Mouse (Mus musculus) G1E (cell line): ENCODE measurements around the gene Cbx7. TPM values are rescaled to one million over a fixed set of nuclear protein-coding genes. Genes with fewer than 3 reads are reported as not detected.

ENCODE experiments used
- ATAC-seq: 2 replicates; pipeline ENCODE4 v1.8.0; 2016; ENCODE audit warnings: mild to moderate bottlenecking; ENCODE audit not compliant: insufficient number of reproducible peaks, poor library complexity, low FRiP score, severe bottlenecking; ENCODE audit errors: extremely low read depth
- DNase-seq: peaks from one replicate; pipeline ENCODE4 v3.0.0; 2012; ENCODE audit warnings: low spot score
- H3K27me3 ChIP-seq: 2 replicates; pipeline ENCODE4 v1.6.1; 2012; ENCODE audit warnings: mild to moderate bottlenecking, low read length, inconsistent platforms; ENCODE audit not compliant: insufficient read depth
- H3K36me3 ChIP-seq: replicated peaks from 2 replicates; pipeline ENCODE3; 2012; ENCODE audit warnings: mild to moderate bottlenecking, inconsistent platforms
- H3K4me1 ChIP-seq: 2 replicates; pipeline ENCODE4 v1.6.1; 2012; ENCODE audit warnings: low read depth, low read length, inconsistent platforms, mixed read lengths; ENCODE audit not compliant: insufficient read depth
- H3K4me3 ChIP-seq: 2 replicates; pipeline ENCODE4 v1.5.1; 2012; ENCODE audit warnings: low read depth, mild to moderate bottlenecking, inconsistent platforms, low read length, moderate library complexity, mixed read lengths
- H3K9me3 ChIP-seq: replicated peaks from 2 replicates; pipeline ENCODE4 v1.6.1; 2012; ENCODE audit warnings: inconsistent platforms
- CTCF ChIP-seq: IDR thresholded peaks from 2 replicates; pipeline ENCODE4 v1.5.1; 2012; ENCODE audit warnings: low read depth, low read length, inconsistent platforms, mixed read lengths
- GATA1 ChIP-seq: IDR thresholded peaks from 2 replicates; pipeline ENCODE4 v1.6.1; 2012; ENCODE audit warnings: borderline replicate concordance, low read length, inconsistent platforms, mixed read lengths
- GATA2 ChIP-seq: IDR thresholded peaks from 2 replicates; pipeline ENCODE4 v1.6.1; 2012; ENCODE audit warnings: low read depth, low read length, inconsistent platforms, borderline replicate concordance
- POLR2AphosphoS5 ChIP-seq: IDR thresholded peaks from 2 replicates; pipeline ENCODE4 v1.6.1; 2012; ENCODE audit warnings: low read depth, low read length, inconsistent platforms; ENCODE audit not compliant: insufficient replicate concordance
- TAL1 ChIP-seq: conservative IDR thresholded peaks from 2 replicates; pipeline ENCODE4 v1.6.1; 2012; ENCODE audit warnings: low read depth, low read length, inconsistent platforms, mixed read lengths
- polyA plus RNA-seq: library from polyadenylated mRNA; stranded (reverse); fragments of >175 nt; gene quantifications from 2 replicates; pipeline ENCODE4 v1.2.3, GENCODE M21; 2012
- total RNA-seq, 2 experiments: library from RNA; stranded (forward) in 1 of 2; stranded (reverse) in 1 of 2; fragments of 200-1000 nt in 1 of 2; fragments of >200 nt in 1 of 2; fragmentation: Nextera tagmentation in 1 of 2; gene quantifications; 2 replicates each; pipeline ENCODE4 v1.2.3; 2014 to 2017

Gene Cbx7
- total and polyA plus RNA-seq, 3 experiments, result 2.7 to 9.5 (median 8.4) TPM

DNA sequence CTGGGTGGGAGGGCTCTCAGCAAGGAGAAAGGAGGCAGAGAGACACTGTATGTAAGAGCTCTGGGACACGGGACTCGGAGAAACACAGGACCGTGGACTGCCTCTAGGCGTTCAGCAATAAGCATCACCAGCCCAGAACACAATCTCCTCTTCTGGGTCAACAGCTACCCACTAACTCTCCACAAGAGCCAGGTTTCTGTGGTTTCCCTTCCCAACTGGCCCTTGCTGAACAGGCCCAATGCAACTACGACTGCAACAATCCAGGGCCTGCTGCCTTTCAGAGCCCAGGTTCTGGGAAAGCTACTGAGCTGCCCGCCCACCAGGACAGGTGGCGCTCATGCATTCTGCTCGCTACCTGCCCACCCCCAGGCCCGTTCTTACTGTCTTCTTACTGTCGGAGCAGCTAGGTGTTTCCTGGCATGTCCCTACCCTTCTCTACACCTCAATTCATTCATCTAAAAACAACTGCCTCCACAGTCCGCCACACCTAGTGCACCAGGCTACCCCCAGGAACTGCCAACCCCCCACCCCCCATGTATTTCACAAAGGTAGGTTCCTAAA is 44.0 kb downstream of the Cbx7 start:
- Histone ChIP-seq H3K4me3 (peak overlapping the region; percentile 72; the same call in 1 of the 2 replicates), H3K4me1 (peaks cover 43% of the 10 kb centered on the region), H3K36me3 (peaks cover 35% of the 10 kb centered on the region), H3K9me3 (no peaks in the 10 kb centered on the region), H3K27me3 (no peaks in the 10 kb centered on the region)
- ATAC-seq, result no peak
- TF ChIP-seq POLR2AphosphoS5 (no peak), TAL1 (no peak), CTCF (no peak)
- DNase-seq, result peak; percentile 32

DNA sequence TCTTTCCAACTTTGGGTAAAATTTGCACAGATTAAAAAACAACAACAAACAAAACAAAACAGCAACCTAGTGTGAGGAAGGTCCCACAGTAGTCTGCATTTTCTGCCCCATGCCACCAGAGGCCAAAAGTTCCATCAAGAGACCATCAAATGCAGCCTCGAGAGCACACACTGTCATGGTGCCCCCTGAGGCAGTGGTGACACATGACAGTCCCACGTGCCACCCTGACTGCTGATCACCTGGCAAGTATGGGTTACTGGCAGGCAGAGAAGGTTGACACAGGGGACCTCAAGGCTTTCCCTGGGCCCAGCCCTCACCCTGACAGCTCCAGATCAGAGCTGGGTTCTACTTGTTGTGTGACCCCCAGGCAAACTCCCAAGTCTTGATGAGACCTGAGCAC is 51.1 kb downstream of the Cbx7 start:
- H3K4me3 ChIP-seq, result no peak overlapping the region
- no peak for ATAC-seq
- no peaks in the 10 kb centered on the region for H3K27me3 ChIP-seq
- TF ChIP-seq CTCF (no peak), TAL1 (no peak), POLR2AphosphoS5 (no peak), GATA2 (no peak), GATA1 (no peak)
- no peaks in the 10 kb centered on the region for H3K4me1 ChIP-seq
- H3K36me3 ChIP-seq, result peaks cover 48% of the 10 kb centered on the region
- DNase-seq, result no peak
- H3K9me3 ChIP-seq, result no peaks in the 10 kb centered on the region

DNA sequence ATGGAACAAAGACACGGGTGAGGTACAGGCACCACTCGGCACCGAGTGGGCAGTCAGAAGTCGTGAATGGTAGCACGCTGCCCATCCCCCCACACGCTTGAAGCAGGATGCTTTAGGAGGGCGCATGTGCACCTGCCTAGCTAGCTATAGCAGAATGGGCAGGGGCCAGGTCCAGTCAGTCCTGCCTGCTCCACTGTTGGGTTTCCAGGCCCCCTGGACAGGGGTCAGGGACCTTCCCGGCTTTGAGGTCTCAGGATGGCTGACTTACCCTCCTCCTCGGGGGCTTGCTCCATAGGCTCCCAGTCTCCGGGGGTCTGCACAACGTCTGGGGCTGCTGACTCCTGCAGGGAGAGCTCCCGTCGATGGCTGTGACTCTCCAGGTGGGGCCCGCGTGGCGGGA is 52.4 kb downstream of the Cbx7 start:
- no peak for TF ChIP-seq CTCF
- no peak for TF ChIP-seq GATA2
- no peak for TF ChIP-seq TAL1
- no peak for TF ChIP-seq GATA1
- no peak for TF ChIP-seq POLR2AphosphoS5

DNA sequence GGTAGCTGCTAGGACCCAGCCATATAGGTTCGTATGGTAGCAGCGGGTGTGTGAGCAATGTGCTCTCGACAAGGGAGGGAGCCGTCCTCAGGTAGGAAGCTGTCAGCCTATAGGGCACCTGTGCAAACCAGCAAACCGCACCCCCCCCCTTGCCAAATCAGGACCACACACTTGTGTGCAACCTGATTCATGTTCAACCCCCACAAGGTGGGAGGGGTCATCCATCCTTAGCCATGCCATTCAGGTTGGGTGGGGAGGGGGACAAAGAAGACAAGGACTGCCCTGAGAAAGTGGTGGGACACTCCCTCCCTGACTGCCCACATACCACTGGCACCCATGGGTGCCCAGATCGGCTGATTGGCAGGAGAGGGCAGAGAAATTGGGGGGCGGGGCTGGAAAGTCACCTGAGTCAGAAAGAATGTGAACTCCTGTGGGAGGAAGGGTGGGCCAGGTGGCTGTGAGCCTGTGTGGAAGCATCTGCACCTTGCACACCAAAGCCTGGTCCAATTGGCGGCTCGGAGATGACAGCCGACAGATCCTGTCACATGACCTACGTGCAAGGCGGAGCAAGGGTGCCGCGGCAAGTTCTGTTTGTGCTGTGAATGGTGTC is 53.7 kb downstream of the Cbx7 start:
- DNase-seq, result no peak
- 0 out of 2 replicates have a peak, but pooled peaks cover 3% of the 10 kb centered on the region for H3K27me3 ChIP-seq
- ATAC-seq, result no peak
- H3K9me3 ChIP-seq, result no peaks in the 10 kb centered on the region
- H3K4me3 ChIP-seq, result no peak overlapping the region
- H3K36me3 ChIP-seq, result peaks cover 37% of the 10 kb centered on the region
- H3K4me1 ChIP-seq, result peaks cover 2% of the 10 kb centered on the region; the same call in 1 of the 2 replicates
- no peak for TF ChIP-seq GATA2
- TF ChIP-seq POLR2AphosphoS5, result no peak
- TF ChIP-seq GATA1, result no peak
- TF ChIP-seq CTCF, result no peak
- TF ChIP-seq TAL1, result no peak

More for the DNA sequence above, 52.4 kb downstream of the Cbx7 start:
- Histone ChIP-seq H3K4me1 (peaks cover 2% of the 10 kb centered on the region; the same call in 1 of the 2 replicates), H3K4me3 (no peak overlapping the region), H3K27me3 (no peaks in the 10 kb centered on the region), H3K9me3 (no peaks in the 10 kb centered on the region), H3K36me3 (peaks cover 44% of the 10 kb centered on the region)
- no peak for ATAC-seq
- DNase-seq, result no peak

DNA sequence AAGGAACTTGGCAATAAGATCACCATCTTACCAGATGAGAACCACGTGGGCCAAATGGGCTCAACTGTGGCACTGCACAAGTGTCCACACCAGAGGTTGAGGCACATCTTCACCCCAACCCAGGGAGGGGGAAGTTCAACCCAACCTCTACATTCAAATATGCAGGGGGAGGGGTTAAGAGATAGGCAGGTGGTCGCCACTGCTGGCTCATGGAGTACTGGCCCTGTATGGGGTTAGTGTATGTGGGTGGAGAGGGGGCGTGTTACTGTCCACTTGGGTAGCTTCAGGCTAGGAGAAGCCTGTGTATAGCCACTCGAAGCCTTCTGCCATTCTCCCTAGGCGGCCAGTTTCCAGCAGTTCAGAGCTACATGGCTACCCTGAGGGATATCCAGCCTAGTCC is 54.8 kb downstream of the Cbx7 start:
- Histone ChIP-seq H3K9me3 (no peaks in the 10 kb centered on the region), H3K4me3 (no peak overlapping the region), H3K36me3 (peaks cover 31% of the 10 kb centered on the region), H3K27me3 (0 out of 2 replicates have a peak, but pooled peaks cover 3% of the 10 kb centered on the region), H3K4me1 (peaks cover 2% of the 10 kb centered on the region; the same call in 1 of the 2 replicates)
- ATAC-seq (no peak), DNase-seq (no peak)
- TF ChIP-seq GATA2 (no peak), CTCF (no peak), GATA1 (no peak), TAL1 (no peak), POLR2AphosphoS5 (no peak)

DNA sequence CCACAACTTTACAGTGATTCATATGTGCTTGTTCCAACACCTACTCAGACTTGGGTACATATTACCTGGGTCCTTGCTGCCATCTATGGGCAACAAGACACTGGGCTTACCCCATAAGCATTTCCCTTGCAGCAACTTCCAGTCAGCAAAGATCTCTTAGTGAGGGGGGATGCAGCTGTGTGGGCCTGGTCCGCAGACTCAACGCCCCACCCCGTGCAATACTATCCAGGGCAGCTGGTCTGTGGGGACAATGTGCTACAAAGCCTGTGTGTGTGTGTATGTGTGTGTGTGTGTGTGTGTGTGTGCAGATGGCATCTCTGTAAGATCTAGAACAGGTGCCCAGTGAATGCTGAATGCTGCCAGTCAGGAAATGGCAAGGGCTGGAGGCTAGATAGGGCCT is 56.6 kb downstream of the Cbx7 start:
- Histone ChIP-seq H3K27me3 (0 out of 2 replicates have a peak, but pooled peaks cover 3% of the 10 kb centered on the region), H3K4me3 (no peak overlapping the region), H3K9me3 (no peaks in the 10 kb centered on the region), H3K36me3 (peaks cover 26% of the 10 kb centered on the region), H3K4me1 (peaks cover 2% of the 10 kb centered on the region; the same call in 1 of the 2 replicates)
- ATAC-seq (no peak), DNase-seq (no peak)
- no peak for TF ChIP-seq GATA2
- no peak for TF ChIP-seq POLR2AphosphoS5
